Mouse (Mus musculus): ENCODE measurements around the gene Atl3. TPM values are rescaled to one million over a fixed set of nuclear protein-coding genes. Genes with fewer than 3 reads are reported as not detected.

The Atl3 gene
- total RNA-seq, 2 experiments from 2014 or later: 17.2 to 20.1 TPM

Other genes with a start within 250 kb of the Atl3 start
- 1 to 10 TPM; 5.4 to 7.8 TPM for gene Rcor2, start 226.7 kb upstream of the Atl3 start, total RNA-seq (2021)
- 10 to 100 TPM; 42.8 to 51.2 TPM for gene Mark2, start 152.2 kb upstream of the Atl3 start, total RNA-seq (2021)
- gene Spindoc, start 111.0 kb upstream of the Atl3 start, total RNA-seq (2021): 10 to 100 TPM; 13.1 to 13.4 TPM
- gene 2700081O15Rik, start 76.4 kb upstream of the Atl3 start, total RNA-seq (2021): 10 to 100 TPM; 15.3 to 17.7 TPM
- gene Rtn3, start 10.8 kb upstream of the Atl3 start, total RNA-seq (2021): 10 to 100 TPM; 75.7 to 76.9 TPM
- gene Pla2g16, start 63.4 kb downstream of the Atl3 start, total RNA-seq (2021): 100 to 1,000 TPM; 118 to 137 TPM
- gene Lgals12, start 113.2 kb downstream of the Atl3 start, total RNA-seq (2021): under 1 TPM in 1 of 2 experiments, not detected in 1; 0.78 TPM
- not detected for gene Hrasls5, start 118.5 kb downstream of the Atl3 start, total RNA-seq (2021)
- gene Slc22a19, start 217.3 kb downstream of the Atl3 start, total RNA-seq (2021): not detected

Measured in heart, postnatal 36 days (tissue).